Mouse (Mus musculus): ENCODE results near the gene Rfx2.

- TF ChIP-seq POLR2A (IDR thresholded peaks at IDR 0.05; ENCODE audit: low read depth, low read length), result no peak
- TF ChIP-seq CTCF (IDR thresholded peaks at IDR 0.05; ENCODE audit: extremely low read depth, insufficient read depth, insufficient read length, insufficient replicate concordance), result no peak
Measured at GRCm38 (mm10) chr17:56751404-56752072, 79.3 kb downstream of the Rfx2 start.
